Mouse (Mus musculus): ENCODE data around the gene Fam207a. TPM values are rescaled to one million over a fixed set of nuclear protein-coding genes. Genes with fewer than 3 reads are reported as not detected.
A peak's percentile ranks its signal among the peaks of the same experiment; 100 is the strongest.

The Fam207a gene
- polyA plus RNA-seq, 1 experiment from 2014 or later: 24.5 TPM

DNA sequence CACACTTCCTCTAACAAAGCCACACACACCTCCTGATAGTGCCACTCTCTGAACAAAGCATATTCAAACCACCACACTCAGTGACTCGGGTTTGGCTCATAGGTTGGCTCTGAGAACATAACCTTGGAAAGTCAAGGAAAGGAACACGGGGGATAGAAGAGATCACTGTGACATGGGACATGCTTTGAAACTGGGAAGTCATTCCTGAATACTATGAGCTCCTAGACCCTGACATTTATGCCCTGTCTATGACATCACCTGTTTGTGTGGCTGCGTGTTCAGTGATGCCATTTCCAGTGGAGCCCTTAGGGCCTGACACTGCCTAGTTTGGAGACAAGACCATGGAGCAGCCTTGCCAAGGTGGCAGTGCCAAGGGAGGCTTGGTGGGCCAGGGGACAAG lies 57.9 kb downstream of the Fam207a start:
- Histone ChIP-seq H3K4me2 (ENCODE audit: low read depth, low read length) (no peak overlapping the region), H3K27ac (ENCODE audit: low read length) (no peak overlapping the region), H3K27me3 (ENCODE audit: control insufficient read depth, insufficient read depth, low read length) (no peaks in the 10 kb centered on the region), H3K9me3 (replicated peaks; ENCODE audit: control insufficient read depth, low read length) (0 out of 2 replicates have a peak, but pooled peaks cover 2% of the 10 kb centered on the region), H3K4me3 (ENCODE audit: low read length) (no peak overlapping the region), H3K9ac (ENCODE audit: low read length) (no peak overlapping the region), H3K36me3 (ENCODE audit: control insufficient read depth, insufficient read depth) (no peaks in the 10 kb centered on the region), H3K4me1 (ENCODE audit: control insufficient read depth, insufficient read depth, low read length) (peaks cover 27% of the 10 kb centered on the region)
- no peak for ATAC-seq (replicated peaks; ENCODE audit: extremely low read depth, insufficient read depth, low FRiP score)
- WGBS: 85% methylated on average over 3 of the region's 3 CpGs

DNA sequence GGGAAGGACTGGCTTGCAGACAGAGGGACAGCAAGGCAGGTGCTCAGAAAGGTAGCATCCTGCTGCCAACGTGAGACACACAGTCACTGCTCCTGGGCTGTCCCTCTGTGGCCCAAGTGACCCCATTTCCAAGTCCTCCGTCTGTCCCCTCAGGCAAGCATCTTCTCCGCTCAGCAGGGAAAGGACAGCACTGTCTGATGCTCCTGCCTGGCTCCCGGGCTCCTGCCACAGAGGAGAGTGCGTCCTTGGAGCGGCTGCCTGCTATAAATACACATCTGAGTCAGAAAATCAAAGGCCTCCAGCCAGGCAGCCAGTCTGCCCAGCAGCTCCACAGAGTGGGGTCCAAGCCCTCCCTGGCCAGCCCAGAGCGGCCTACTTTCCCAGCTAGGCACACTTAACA lies 59.1 kb downstream of the Fam207a start:
- 36% methylated on average over 7 of the region's 7 CpGs for WGBS
- H3K9ac ChIP-seq (ENCODE audit: low read length): peak overlapping the region; percentile 73
- no peak overlapping the region for H3K4me2 ChIP-seq (ENCODE audit: low read depth, low read length)

DNA sequence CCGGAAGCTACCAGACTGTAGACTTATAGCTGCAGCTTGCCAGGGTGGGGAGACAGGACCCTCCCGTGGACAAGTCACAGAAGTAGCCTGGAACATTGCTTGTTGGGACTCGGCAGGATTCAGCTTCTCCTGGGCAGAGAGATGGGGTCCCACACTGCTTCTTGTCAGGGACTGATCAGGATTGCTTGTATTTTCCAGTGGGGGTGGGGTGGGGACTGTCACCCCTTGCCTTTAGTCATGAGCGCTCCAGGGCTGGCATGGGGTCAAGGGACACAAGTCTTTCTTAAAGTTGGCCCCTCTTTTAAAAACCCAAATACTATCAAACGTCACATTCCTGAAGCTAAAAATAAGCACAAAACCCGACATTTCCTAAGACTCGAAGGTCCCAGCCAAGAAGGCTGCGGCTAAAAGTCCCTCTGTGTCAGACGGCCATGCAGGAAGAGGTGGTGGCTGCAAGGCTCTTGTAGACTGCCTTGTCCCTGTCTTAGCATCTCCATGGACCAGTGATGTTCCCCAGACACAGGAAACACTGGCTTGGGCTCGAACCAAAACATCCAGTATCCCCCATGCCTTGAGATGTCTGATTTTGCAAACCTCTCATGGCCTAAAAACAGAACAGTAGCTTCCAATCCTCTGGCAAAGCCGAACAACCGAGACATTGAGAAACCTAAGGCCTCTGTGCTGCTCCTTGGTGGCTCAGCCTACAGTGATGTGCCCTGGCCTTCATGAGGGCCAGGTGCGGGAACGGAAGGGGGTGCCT lies 60.2 kb downstream of the Fam207a start:
- ATAC-seq (replicated peaks; ENCODE audit: extremely low read depth, insufficient read depth, low FRiP score): peak; percentile 7; the same call in 1 of the 2 replicates

More for the DNA sequence above, 59.1 kb downstream of the Fam207a start:
- H3K36me3 ChIP-seq (ENCODE audit: control insufficient read depth, insufficient read depth): no peaks in the 10 kb centered on the region
- H3K4me1 ChIP-seq (ENCODE audit: control insufficient read depth, insufficient read depth, low read length): peaks cover 27% of the 10 kb centered on the region
- peak; percentile 92 for ATAC-seq (replicated peaks; ENCODE audit: extremely low read depth, insufficient read depth, low FRiP score)
- no peaks in the 10 kb centered on the region for H3K27me3 ChIP-seq (ENCODE audit: control insufficient read depth, insufficient read depth, low read length)
- H3K27ac ChIP-seq (ENCODE audit: low read length): peak overlapping the region; percentile 98
- H3K9me3 ChIP-seq (replicated peaks; ENCODE audit: control insufficient read depth, low read length): 0 out of 2 replicates have a peak, but pooled peaks cover 2% of the 10 kb centered on the region
- H3K4me3 ChIP-seq (ENCODE audit: low read length): no peak overlapping the region

DNA sequence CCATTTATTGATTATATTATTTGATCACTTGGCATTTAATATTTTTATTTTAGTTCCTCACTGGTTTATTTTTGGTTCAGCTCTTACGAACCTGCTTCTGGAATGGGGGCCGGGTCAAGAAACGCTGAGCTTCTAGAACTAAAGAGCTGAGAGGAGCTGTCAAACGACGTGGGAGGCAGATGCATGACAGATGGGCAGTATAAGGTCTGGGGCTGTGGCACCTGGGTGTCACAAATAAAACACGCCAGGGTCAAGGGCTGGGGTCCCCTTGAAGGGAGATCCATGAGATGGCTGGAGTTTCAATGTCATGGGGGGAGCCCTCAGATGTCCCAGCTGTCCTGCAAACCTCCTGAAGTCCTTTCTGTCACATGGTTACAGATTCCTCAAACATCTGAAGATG lies 60.8 kb downstream of the Fam207a start:
- Histone ChIP-seq H3K4me2 (ENCODE audit: low read depth, low read length) (no peak overlapping the region), H3K36me3 (ENCODE audit: control insufficient read depth, insufficient read depth) (no peaks in the 10 kb centered on the region), H3K4me1 (ENCODE audit: control insufficient read depth, insufficient read depth, low read length) (peaks cover 33% of the 10 kb centered on the region), H3K27me3 (ENCODE audit: control insufficient read depth, insufficient read depth, low read length) (no peaks in the 10 kb centered on the region), H3K9me3 (replicated peaks; ENCODE audit: control insufficient read depth, low read length) (0 out of 2 replicates have a peak, but pooled peaks cover 2% of the 10 kb centered on the region), H3K27ac (ENCODE audit: low read length) (peak overlapping the region; percentile 98), H3K4me3 (ENCODE audit: low read length) (no peak overlapping the region), H3K9ac (ENCODE audit: low read length) (peak overlapping the region; percentile 45; the same call in 1 of the 2 replicates)
- 40% methylated on average over 6 of the region's 6 CpGs for WGBS
- no peak for ATAC-seq (replicated peaks; ENCODE audit: extremely low read depth, insufficient read depth, low FRiP score)

More for the DNA sequence above, 60.2 kb downstream of the Fam207a start:
- Histone ChIP-seq H3K4me3 (ENCODE audit: low read length) (no peak overlapping the region), H3K9me3 (replicated peaks; ENCODE audit: control insufficient read depth, low read length) (0 out of 2 replicates have a peak, but pooled peaks cover 2% of the 10 kb centered on the region), H3K27me3 (ENCODE audit: control insufficient read depth, insufficient read depth, low read length) (no peaks in the 10 kb centered on the region), H3K4me2 (ENCODE audit: low read depth, low read length) (no peak overlapping the region), H3K36me3 (ENCODE audit: control insufficient read depth, insufficient read depth) (no peaks in the 10 kb centered on the region), H3K27ac (ENCODE audit: low read length) (peak overlapping the region; percentile 98), H3K4me1 (ENCODE audit: control insufficient read depth, insufficient read depth, low read length) (peaks cover 29% of the 10 kb centered on the region), H3K9ac (ENCODE audit: low read length) (peak overlapping the region; percentile 73)
- WGBS: 47% methylated on average over 14 of the region's 14 CpGs

DNA sequence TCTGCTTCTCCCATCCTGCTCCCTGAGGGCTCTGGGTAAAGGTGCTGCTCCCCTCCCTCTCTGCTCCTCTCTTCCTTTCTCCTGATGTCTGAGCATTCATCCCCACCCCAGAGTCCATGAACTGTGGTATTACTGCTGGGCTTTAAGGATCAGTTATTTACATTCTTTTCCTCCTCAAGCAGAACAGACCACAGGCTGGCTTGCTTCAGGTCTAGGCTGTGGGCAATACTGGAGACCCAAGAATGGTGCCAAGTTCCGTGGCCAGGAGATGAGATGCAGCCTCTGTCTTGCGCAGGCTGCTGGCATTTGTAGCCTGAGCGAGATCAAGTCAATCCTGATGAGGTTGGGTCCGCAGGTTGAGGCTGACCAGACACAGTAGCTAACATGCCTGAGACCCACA lies 63.8 kb downstream of the Fam207a start:
- Histone ChIP-seq H3K4me1 (ENCODE audit: control insufficient read depth, insufficient read depth, low read length) (peaks cover 55% of the 10 kb centered on the region), H3K36me3 (ENCODE audit: control insufficient read depth, insufficient read depth) (no peaks in the 10 kb centered on the region), H3K4me3 (ENCODE audit: low read length) (no peak overlapping the region), H3K27me3 (ENCODE audit: control insufficient read depth, insufficient read depth, low read length) (no peaks in the 10 kb centered on the region), H3K9ac (ENCODE audit: low read length) (no peak overlapping the region), H3K27ac (ENCODE audit: low read length) (no peak overlapping the region), H3K4me2 (ENCODE audit: low read depth, low read length) (no peak overlapping the region), H3K9me3 (replicated peaks; ENCODE audit: control insufficient read depth, low read length) (0 out of 2 replicates have a peak, but pooled peaks cover 2% of the 10 kb centered on the region)
- WGBS: 79% methylated on average over 4 of the region's 4 CpGs
- ATAC-seq (replicated peaks; ENCODE audit: extremely low read depth, insufficient read depth, low FRiP score): no peak

DNA sequence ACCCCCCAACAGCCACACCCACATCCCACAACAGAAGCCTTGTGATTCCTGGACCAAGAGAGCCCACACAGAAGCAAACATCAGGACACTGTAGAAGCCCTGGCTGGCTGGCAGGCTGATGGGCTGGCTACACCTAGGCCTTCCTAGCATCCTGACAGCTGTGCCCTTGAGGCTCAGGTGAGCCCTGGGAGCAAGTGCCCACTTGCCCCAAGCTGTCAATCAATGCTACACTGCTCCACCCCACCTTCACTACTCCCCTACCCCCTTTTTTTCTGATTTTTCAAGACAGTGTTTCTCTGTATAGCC lies 65.5 kb downstream of the Fam207a start:
- peak overlapping the region; percentile 76 for H3K27ac ChIP-seq (ENCODE audit: low read length)
- H3K9ac ChIP-seq (ENCODE audit: low read length): peak overlapping the region; percentile 49
- H3K36me3 ChIP-seq (ENCODE audit: control insufficient read depth, insufficient read depth): no peaks in the 10 kb centered on the region
- peak overlapping the region; percentile 57 for H3K4me2 ChIP-seq (ENCODE audit: low read depth, low read length)
- 0 out of 2 replicates have a peak, but pooled peaks have one; percentile 12 for ATAC-seq (replicated peaks; ENCODE audit: extremely low read depth, insufficient read depth, low FRiP score)
- H3K9me3 ChIP-seq (replicated peaks; ENCODE audit: control insufficient read depth, low read length): peaks cover 6% of the 10 kb centered on the region
- no peaks in the 10 kb centered on the region for H3K27me3 ChIP-seq (ENCODE audit: control insufficient read depth, insufficient read depth, low read length)
- H3K4me1 ChIP-seq (ENCODE audit: control insufficient read depth, insufficient read depth, low read length): peaks cover 39% of the 10 kb centered on the region
- peak overlapping the region; percentile 8; the same call in 1 of the 2 replicates for H3K4me3 ChIP-seq (ENCODE audit: low read length)

DNA sequence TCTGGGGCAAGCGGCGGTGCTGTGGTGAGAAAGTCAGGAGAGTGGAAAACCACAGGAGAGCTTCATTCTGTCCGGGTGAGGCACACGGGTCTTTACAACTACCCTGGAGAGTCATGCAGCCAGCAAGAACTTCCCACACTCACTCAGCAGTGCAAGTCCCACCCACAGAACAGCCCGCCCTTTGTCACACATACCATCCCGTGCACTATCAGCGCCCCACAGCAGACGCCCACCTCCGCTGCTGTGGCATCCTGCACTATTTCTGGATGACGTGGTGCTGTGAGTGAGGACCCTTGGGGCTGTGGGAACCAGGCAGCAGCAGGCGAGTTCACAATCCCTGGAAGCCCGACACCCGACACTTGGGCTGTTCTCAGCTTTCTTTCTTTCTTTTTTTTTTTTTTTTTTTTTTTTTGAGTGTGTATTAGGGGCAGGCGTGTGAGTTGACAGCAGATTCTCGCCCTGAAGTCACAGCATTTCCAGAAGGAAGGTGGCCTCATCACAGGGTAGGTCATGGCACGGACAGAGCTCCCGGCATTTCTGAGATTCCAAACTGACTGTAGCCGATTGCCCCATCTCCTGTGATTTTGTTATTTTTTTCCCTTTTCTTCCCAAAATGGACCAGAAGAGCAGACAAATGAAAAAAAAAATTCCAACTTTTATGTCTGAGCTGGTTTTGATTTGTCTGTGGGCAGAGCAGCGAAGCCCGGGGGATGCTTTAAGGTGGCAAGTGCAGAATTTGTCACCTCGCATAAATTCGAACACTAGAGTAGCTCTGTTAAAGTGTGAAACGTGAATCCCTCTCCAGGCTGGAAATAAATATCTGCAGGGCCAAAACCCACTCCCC lies 66.0 kb downstream of the Fam207a start:
- peak overlapping the region; percentile 76 for H3K27ac ChIP-seq (ENCODE audit: low read length)

DNA sequence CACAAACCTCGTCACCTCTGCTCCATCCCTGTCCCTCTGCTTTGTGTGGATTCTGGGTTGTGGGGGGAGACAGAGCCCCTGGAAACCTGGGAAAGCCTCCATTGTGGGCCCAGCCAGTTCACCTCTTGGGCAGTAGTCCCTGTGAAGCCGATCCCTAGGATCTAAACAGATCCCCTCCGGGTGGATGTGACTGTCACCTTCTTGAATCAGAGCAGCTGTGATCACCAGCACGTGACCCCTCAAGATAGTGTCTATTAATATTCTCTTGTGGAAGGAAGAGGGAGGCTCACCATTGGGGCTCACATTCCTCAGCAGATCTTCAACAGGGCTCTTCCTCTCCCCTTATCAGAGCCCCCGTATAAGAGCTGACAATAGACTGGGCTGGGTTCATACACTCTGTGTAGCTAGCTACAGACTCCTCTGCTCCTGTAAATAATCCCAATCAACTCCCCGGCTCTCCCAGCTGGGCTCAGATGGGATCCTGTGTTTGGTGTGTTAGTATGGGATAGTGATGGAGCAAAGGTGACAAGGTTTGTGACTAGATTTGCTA lies 66.8 kb downstream of the Fam207a start:
- peak overlapping the region; percentile 76 for H3K27ac ChIP-seq (ENCODE audit: low read length)
- peak overlapping the region; percentile 57 for H3K4me2 ChIP-seq (ENCODE audit: low read depth, low read length)
- H3K9ac ChIP-seq (ENCODE audit: low read length): peak overlapping the region; percentile 45
- no peaks in the 10 kb centered on the region for H3K27me3 ChIP-seq (ENCODE audit: control insufficient read depth, insufficient read depth, low read length)
- no peaks in the 10 kb centered on the region for H3K36me3 ChIP-seq (ENCODE audit: control insufficient read depth, insufficient read depth)
- H3K9me3 ChIP-seq (replicated peaks; ENCODE audit: control insufficient read depth, low read length): peaks cover 9% of the 10 kb centered on the region
- peaks cover 34% of the 10 kb centered on the region for H3K4me1 ChIP-seq (ENCODE audit: control insufficient read depth, insufficient read depth, low read length)
- peak overlapping the region; percentile 8; the same call in 1 of the 2 replicates for H3K4me3 ChIP-seq (ENCODE audit: low read length)
- ATAC-seq (replicated peaks; ENCODE audit: extremely low read depth, insufficient read depth, low FRiP score): peak; percentile 47; the same call in 1 of the 2 replicates
- WGBS: 20% methylated on average over 6 of the region's 6 CpGs

More for the DNA sequence above, 66.0 kb downstream of the Fam207a start:
- no peaks in the 10 kb centered on the region for H3K36me3 ChIP-seq (ENCODE audit: control insufficient read depth, insufficient read depth)
- peak overlapping the region; percentile 8 for H3K4me3 ChIP-seq (ENCODE audit: low read length)
- H3K4me1 ChIP-seq (ENCODE audit: control insufficient read depth, insufficient read depth, low read length): peaks cover 34% of the 10 kb centered on the region
- peaks cover 9% of the 10 kb centered on the region for H3K9me3 ChIP-seq (replicated peaks; ENCODE audit: control insufficient read depth, low read length)
- peak overlapping the region; percentile 49 for H3K9ac ChIP-seq (ENCODE audit: low read length)
- H3K27me3 ChIP-seq (ENCODE audit: control insufficient read depth, insufficient read depth, low read length): no peaks in the 10 kb centered on the region
- WGBS: 16% methylated on average over 23 of the region's 23 CpGs
- peak; percentile 79 for ATAC-seq (replicated peaks; ENCODE audit: extremely low read depth, insufficient read depth, low FRiP score)
- peak overlapping the region; percentile 57 for H3K4me2 ChIP-seq (ENCODE audit: low read depth, low read length)

Data from heart, embryonic 16.5 days (tissue).